Mouse (Mus musculus) small intestine, adult 2 months (tissue): ENCODE measurements around the gene Pard3b.

Source experiments
- CTCF ChIP-seq: fragments of 200-500 bp; IDR thresholded peaks from 2 replicates; pipeline ENCODE4 v1.5.1; 2012; ENCODE audit warnings: low read depth, mild to moderate bottlenecking, control low read depth, inconsistent platforms, low read length, moderate library complexity, mixed read lengths; ENCODE audit not compliant: insufficient replicate concordance, insufficient read length; ENCODE audit errors: extremely low read depth
- POLR2A ChIP-seq: fragments of 200-500 bp; IDR thresholded peaks from 2 replicates; pipeline ENCODE4 v1.6.1; 2012; ENCODE audit warnings: low read depth, mild to moderate bottlenecking, control low read depth, inconsistent platforms, low read length, moderate library complexity

DNA sequence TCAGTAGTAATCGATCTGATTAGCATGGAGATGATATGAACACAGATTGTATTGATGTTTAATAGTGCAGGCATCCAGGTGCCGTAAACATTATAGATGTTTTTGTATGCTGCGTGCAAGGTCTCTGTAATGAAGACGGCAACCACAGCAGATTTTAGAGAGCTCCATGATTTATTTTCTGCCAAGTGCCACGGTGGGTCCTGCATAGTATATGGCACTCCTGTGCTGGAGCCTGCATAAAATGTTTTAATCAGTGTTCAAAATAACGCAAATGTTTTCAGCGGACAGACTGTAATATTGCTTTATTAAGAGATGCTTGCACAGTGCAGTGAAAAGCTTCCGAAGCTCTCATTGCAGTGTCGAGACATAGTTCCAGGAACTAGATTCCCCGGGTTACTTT, 301.3 kb downstream of the Pard3b start:
- TF ChIP-seq CTCF: no peak
- no peak for TF ChIP-seq POLR2A
